Mouse (Mus musculus): ENCODE results near the gene Lhfpl4.

Gene Lhfpl4

DNA sequence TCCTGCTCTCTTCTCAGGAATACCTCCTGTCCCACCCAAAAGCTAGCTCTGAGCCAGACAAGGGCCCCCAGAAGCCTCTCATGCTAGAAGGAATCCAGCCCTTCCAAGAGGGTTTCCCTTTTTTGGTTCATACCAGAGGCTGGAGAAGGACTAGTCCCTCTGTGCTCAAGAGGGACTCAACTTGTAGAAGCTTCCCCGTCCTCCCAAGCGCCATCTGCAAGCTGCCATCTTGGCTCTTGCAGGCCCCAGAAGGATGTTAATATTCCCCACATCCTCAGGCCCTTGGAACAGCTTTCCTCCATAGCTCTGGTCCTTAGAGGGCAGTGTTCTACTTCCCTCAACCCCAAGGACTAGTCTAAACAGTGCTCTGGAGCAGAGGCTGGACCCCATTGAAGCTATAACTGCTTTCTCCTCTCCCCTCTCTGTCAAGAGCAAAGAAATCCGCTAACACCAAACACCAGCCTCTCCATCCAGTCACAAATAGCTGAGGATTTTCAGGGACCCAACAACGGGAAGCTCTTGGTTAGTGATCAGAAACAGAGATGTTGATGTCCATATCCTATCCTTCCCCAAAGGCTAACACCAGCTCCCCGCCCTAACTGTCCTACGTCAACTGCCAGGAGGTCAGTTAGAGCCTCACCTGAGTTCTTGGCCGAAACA lies 26.7 kb downstream of the Lhfpl4 start:
- no peak for DNase-seq (ENCODE audit: low spot score)

DNA sequence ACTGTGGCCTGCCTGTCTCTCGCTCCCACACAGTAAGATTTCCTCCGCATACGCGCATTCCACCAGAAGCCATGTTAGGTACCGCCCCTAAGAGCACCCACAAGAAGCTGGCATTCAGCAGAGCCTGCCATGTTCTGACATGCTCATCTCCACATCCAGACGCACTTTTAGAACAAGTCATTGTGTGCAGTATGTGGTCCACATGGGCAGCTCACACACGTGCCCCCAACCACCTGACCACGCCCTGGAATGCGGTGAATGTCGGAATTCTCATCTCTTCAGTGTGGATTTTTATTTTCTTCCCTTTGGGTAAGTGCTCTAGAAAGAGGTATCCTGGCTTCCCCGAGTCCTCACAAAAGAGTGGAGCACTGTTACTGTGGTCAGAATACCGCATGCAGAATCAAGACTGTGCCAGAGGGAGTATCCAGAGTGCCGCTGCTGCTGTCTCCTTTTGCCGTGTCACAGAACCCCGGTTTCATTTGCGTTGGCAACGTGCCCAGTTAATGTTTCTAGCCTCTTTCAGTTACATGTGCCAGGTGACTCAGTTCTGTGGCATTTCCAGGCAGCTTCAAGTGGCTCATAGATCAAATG lies 28.4 kb downstream of the Lhfpl4 start:
- DNase-seq (ENCODE audit: low spot score): no peak

- DNase-seq (ENCODE audit: low spot score): no peak
Observed at GRCm38 (mm10) chr6:113163513-113163912, 31.7 kb downstream of the Lhfpl4 start.

GRCm38 (mm10) chr6:113161982-113162381 lies 33.2 kb downstream of the Lhfpl4 start:
- DNase-seq (ENCODE audit: low spot score): no peak

DNA sequence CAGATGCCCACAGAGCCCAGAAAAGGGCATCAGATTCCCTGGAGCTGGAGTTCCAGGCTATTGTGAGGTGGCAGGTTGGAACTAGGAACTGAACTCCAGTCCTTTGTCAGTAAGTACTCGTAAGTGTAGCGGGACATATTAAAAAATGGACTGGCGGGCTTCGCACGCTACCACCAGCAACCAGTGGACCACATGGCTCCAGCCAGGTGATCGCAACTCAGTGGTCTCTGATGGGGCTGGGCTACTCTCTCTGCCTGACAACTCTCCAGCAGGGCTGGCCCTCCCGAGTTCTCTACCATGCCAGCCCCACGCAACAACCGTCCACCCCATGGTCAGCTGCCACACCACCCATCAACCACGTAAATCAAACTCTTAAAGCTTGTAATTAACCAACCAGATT lies 35.1 kb downstream of the Lhfpl4 start:
- no peak for DNase-seq (ENCODE audit: low spot score)

DNA sequence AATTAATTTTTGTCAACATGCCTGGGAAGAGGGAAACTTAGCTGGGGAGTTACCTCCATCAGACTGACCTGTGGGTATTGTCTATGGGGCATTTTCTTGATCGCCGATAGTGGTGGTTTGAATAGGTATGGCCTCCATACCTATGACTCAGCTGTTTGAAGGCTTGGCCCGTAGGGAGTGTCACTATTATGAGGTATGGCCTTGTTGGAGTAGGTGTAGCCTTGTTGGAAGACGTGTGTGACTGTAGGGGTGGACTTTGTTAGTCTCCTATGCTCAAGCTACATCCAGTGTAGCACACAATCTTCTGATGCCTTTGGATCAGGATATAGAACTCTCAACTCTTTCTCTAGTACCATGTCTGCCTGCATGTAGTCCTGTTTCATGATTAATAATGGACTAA lies 39.1 kb downstream of the Lhfpl4 start:
- no peak for DNase-seq (ENCODE audit: low spot score)

GRCm38 (mm10) chr6:113154886-113155285 lies 40.3 kb downstream of the Lhfpl4 start:
- DNase-seq (ENCODE audit: low spot score): no peak

DNA sequence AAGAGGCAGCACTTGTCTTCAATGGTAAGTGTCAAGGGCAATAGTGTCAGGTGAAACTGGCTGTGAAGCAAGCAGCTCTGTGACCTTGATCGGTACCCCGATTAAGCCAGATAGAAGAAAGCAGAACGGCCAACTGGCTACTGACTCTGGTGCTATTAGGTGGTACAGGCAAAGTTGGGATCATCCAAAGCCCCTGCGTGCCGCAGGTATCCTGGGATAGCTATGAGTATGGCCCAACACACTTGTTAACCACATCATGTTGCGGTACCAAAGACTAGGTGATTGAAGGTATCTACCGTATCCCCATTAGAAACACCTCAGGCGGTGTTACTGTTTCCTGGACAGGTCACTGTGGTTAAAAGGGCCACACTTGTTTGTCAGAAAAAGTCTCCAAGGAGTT lies 41.1 kb downstream of the Lhfpl4 start:
- no peak for DNase-seq (ENCODE audit: low spot score)

- DNase-seq (ENCODE audit: low spot score): no peak
Observed at GRCm38 (mm10) chr6:113145249-113145648, 49.9 kb downstream of the Lhfpl4 start.

DNA sequence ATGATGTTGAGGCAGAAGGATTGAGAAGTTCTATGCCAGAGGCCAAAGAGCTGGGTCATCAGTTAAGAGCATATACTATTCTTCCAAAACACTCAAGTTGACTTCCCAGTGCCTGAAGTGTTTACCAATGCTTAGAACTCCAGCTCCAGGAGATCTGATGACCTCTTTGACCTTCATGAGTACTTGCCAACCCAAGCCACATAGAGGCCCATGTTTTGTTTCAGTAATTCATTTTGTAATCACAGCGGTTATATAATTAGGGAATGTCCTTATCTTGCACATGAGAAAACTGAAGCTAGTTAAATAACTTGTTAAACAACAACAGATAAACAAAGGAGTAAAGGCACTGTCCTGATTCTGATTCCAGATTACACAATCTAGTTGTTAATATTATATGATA lies 50.4 kb downstream of the Lhfpl4 start:
- DNase-seq (ENCODE audit: low spot score): no peak

- DNase-seq (ENCODE audit: low spot score): no peak
Observed at GRCm38 (mm10) chr6:113141389-113142094, 53.6 kb downstream of the Lhfpl4 start.

GRCm38 (mm10) chr6:113133360-113133759 lies 61.8 kb downstream of the Lhfpl4 start:
- no peak for DNase-seq (ENCODE audit: low spot score)

DNA sequence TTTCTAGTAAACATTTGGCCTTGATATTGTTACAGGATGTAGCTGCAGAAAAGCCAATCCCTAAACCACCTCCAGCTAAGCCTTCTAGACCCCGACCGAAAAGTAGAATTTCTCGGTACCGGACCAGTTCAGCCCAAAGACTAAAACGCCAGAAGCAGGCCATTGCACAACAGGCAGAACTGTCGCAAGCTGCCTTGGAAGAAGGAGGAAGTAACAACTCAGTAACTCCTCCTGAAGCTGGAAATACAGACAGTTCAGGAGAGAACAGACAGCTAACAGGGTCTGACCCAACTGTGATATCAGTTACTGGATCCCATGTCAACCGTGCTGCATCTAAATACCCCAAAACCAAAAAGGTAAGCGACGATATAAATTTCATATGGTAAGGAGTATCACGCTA lies 74.4 kb downstream of the Lhfpl4 start:
- DNase-seq (ENCODE audit: low spot score): no peak
